Mouse (Mus musculus) testis, adult 2 months (tissue): ENCODE data around the gene Card10.

ENCODE experiments used
- CTCF ChIP-seq: fragments of 200-500 bp; IDR thresholded peaks from 2 replicates; pipeline ENCODE4 v1.5.1; 2012; ENCODE audit warnings: low read depth, mild to moderate bottlenecking, inconsistent platforms, low read length, moderate library complexity; ENCODE audit not compliant: control insufficient read depth, insufficient read depth, insufficient replicate concordance
- POLR2A ChIP-seq: fragments of 200-500 bp; IDR thresholded peaks from 2 replicates; pipeline ENCODE4 v1.6.1; 2012; ENCODE audit warnings: low read depth, mild to moderate bottlenecking, inconsistent platforms, low read length, moderate library complexity; ENCODE audit not compliant: control insufficient read depth

DNA sequence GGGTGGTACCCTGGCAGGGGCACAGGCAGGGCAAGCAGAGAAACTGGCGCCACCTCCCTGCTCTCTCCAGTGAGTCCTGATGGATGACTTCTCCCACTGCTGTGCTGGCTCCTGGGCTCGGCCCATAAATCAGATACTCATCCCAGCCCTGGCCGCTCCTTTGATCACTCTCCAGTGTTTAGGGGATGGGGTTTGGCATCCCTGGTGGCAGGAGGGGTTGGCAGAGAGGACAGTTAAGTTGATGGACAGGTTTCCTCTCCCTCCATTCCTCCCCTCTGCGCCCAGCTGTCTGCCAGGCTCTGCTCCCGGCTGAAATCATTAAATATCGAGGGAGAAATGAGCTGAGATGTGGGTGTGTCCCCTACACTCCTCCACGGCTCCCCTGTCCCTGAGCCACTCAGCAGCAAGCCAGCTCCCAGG, 66.2 kb downstream of the Card10 start:
- TF ChIP-seq CTCF = no peak
- TF ChIP-seq POLR2A = no peak
